Mouse (Mus musculus): Measurements from ENCODE around the gene Ncl.
"Not testable (repeated sequence)": the region's sequence is repeated elsewhere in the genome, so short reads cannot be mapped to it uniquely, and the experiment has no call there.

The Ncl gene

DNA sequence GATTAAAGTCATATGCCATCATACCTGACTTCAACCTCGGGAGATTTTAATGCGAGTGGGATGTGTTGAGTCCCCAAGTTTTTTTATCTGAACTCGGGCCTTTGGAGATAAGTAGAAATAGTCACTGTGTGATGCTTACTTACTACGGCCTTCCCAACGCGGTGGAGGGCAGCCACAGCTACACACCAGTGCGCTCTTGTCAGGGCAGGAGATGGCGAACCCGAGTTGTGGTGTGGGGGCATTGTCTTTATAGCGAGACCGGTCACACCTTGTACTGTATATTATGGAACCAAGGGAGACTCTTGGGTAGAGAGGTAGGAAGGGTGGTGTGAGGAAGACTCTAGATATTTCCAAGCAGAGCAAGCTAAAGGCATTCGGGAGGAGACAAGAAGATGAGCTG is 1.2 kb upstream of the Ncl start:
- no peak for DNase-seq (ENCODE audit: low spot score in 2 of 2)

GRCm38 (mm10) chr1:86359798-86360179 is 589 bp upstream of the Ncl start:
- peak in 1 of 2 experiments; percentile 32 for DNase-seq (ENCODE audit: low spot score in 2 of 2)

DNA sequence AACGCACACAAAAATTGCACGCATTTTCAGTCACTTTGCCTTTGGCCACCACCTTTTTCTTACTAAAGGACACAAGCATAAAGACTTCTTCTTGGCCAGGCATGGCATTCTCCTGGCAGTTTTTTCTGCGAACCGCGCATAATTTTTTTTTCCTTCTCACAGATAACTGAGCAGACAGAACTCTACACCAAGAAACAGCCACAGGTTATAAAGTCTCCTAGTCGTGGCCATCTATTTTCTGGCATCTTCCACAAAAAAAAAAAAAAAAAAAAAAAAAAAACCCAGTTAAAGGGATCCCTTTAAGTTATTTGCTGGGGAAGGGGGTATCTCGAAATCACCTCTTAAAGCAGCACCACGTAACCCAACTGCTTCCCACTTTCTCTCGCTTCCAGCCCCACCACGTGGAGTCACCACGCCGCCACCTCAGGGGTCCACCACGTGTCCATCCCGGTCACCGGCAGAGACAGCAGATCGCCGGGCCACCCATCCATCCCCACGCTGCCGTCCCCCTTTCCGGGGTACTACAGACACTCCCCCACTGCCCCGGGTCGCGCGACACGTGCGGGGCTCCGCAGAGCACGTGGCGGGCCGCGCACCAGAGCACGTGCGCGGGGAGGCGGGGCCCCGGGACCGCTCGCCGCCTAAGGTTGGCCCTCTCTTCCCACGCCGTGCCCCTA is 833 bp downstream of the Ncl start:
- no peak for DNase-seq (ENCODE audit: low spot score in 2 of 2)

DNA sequence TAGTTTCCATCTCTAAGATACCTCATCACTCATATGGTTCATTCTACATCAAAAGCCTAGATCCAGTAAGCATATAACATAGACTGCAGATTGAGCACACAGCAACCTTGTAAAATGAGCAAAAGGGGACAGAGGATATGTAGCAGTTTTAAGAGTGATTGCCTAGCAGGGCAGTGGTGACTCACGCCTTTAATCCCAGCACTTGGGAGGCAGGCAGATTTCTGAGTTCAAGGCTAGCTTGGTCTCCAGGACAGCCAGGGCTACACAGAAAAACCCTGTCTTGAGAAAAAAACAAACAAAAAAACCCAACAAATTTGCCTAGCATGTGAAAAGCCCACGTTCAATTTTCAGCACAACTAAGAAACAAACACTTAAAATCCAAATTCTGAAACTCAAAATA is 5.0 kb downstream of the Ncl start:
- no peak for DNase-seq (ENCODE audit: low spot score in 2 of 2)

DNA sequence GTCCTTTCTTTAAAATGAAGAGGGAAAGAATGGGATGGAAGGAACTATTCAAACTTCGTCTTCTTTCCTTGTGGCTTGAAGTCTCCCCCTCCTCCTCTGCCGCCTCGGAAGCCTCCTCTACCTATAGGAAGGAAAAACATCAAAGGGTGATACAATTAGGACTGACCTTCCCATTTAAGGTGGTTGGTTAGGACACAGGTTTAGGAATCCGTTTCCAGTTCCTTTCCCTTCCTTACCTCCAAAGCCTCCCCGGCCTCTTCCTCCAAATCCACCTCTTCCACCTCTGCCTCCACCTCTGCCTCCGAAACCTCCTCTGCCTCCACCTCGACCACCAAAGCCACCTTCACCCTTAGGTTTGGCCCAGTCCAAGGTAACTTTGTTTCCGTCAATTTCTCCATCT is 8.6 kb downstream of the Ncl start:
- no peak for DNase-seq (ENCODE audit: low spot score in 2 of 2)

DNA sequence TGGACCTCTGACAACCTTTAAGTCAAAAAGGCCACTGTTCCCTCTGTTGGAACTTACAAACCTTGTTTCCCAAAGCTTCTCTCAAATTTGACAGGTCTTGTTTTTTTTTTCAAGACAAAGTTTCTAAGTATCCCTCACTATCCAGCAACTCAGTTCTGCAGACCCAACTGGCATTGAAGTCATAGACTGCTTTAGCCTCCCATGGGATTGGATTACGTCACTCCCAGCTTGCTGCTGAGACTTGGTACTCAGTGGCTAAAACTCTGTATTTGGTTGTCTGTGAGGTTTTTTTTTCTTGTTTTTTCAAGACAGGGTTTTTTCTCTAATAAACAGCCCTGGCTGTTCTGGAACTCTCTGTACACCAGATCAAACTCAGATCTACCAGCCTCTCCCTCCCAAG is 9.5 kb downstream of the Ncl start:
- no peak for DNase-seq (ENCODE audit: low spot score in 2 of 2)

GRCm38 (mm10) chr1:86349201-86349600 is 10.0 kb downstream of the Ncl start:
- DNase-seq (ENCODE audit: low spot score in 2 of 2): no peak

DNA sequence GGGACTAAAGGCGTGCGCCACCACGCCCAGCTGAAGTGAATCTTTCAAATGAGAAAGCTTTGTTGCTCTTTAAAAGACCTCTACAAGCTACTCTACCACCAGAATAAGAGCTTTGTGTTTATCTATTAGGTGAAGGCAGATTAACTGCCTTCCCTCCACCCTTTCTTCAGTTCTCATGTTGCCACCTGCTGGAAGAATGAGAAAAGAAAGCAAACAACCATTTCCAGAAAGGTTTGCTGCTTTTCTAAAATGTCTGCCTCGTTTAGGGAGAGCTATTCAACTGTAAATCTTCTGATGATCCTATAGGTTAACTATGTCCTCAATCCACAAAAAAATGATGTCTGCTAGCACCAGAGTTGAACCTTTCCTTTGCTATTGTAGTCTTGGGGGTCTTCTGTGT is 10.4 kb downstream of the Ncl start:
- no peak for DNase-seq (ENCODE audit: low spot score in 2 of 2)

DNA sequence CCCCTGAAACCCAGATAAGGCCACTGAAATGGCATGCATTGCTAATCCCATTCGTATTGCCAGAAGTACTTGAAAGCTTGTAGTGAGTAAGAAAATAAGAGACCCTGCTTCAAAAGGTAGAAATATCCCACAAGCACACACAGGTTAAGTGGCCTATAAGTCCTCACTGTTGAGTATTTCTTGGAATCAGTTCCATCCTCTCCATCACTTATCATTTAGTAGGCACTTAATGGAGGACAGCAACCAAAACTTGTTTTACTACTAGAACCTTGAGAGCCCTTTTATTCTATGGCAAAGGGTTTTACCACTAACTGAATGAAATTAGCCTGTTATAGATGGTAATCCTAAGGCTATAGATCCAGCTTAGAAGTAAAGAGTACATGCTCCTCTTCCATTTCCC is 11.1 kb downstream of the Ncl start:
- no peak for DNase-seq (ENCODE audit: low spot score in 2 of 2)

DNA sequence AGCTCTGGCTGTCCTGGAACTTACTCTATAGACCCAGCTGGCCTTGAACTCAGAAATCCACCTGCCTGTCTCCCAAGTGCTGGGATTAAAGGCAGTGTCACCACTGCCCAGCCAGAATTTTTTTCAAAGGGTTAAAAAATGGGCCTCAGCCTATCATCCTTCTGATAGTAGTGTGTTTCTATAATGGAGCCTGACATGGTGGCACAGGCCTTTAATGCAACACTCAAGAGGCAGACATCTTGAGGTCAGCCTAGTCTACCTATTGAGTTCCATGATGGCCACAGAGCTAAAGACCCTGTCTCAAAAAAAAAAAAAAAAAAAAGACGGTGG is 11.5 kb downstream of the Ncl start:
- DNase-seq (ENCODE audit: low spot score in 2 of 2): no peak

- no peak for DNase-seq (ENCODE audit: low spot score in 2 of 2)
These were observed 12.1 kb downstream of the Ncl start for GRCm38 (mm10) chr1:86346851-86347715.

DNA sequence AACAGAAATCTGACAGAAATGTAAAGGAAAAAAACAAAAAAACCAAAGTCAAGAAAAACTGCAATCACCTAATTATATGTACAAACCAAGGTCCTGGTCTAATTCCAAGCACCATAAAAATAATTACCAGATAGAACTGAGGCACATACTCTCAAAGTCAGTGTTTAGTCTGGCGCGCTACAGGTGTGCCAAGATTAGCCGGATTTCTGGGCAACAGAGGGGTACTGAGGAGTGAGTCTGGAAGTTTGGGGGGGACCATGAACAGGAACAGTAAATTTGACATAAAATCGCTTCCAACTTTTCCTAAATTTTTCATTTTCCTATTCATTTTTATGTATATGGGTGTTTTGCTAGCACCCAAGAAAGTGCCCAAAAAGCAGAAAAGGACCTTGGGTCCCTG is 13.2 kb downstream of the Ncl start:
- no peak for DNase-seq (ENCODE audit: low spot score in 2 of 2)

- DNase-seq (ENCODE audit: low spot score in 2 of 2): no peak
These were observed 14.1 kb downstream of the Ncl start for GRCm38 (mm10) chr1:86345069-86345468.

DNA sequence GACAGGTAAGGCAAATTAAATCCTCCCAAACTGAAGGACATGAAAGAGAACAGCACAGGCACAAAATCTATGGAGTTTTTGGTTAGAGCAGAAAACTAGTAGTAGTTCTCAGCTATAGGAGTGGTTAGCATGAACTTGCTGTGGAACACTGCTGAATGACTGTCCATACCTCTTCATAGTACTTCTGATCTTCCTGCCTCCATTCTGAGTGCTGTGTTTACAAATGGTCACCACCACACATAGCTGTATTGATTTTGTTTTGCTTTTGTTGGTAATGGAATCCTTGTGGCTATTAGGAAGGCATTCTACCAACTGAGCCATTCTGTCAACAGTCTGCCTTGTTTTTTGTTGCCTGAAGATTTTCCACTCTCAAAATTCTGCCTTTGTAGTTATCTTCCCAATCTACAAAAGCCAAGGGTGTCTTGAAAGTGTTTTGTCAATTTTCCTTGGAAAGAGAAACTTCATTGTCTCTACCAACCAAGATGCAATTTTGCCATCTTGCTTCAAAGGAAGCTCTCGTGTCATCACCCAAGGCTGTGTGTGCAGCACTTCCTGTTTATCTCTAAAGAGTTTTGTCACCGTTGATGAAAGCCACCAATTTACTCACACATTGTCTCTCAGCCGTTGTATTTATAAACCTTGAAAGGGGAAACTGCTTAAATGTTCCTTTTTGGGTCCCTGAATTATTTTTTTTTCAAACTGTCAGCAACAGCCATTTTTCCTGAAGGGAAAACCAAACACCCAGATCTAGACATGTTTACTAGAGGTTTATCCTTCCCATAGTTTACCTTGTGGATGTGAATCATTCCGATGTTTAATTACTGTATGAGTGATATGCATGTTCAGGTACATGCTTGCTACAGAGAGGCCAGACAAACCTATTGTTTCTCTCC is 15.0 kb downstream of the Ncl start:
- DNase-seq (ENCODE audit: low spot score in 2 of 2): no peak

GRCm38 (mm10) chr1:86343087-86343645 is 16.0 kb downstream of the Ncl start:
- no peak for DNase-seq (ENCODE audit: low spot score in 2 of 2)

GRCm38 (mm10) chr1:86342371-86342770 is 16.8 kb downstream of the Ncl start:
- no peak for DNase-seq (ENCODE audit: low spot score in 2 of 2)

DNA sequence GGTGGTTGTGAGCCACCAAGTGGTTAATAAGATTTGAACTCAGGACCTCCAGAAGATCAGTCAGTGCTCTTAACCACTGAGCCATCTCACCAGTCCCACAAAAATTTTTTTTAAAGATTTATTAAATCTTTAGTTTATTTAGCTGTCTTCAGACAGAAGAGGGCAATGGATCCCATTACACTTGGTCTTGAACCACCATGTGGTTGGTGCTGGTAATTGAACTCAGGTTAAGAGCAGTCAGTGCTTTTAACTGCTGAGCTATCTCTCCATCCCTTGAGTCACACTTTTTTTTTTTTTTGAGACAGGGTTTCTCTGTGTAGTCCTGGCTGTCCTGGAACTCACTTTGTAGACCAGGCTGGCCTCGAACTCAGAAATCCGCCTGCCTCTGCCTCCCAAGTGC is 18.1 kb downstream of the Ncl start:
- DNase-seq (ENCODE audit: low spot score in 2 of 2): not testable (repeated sequence)

DNA sequence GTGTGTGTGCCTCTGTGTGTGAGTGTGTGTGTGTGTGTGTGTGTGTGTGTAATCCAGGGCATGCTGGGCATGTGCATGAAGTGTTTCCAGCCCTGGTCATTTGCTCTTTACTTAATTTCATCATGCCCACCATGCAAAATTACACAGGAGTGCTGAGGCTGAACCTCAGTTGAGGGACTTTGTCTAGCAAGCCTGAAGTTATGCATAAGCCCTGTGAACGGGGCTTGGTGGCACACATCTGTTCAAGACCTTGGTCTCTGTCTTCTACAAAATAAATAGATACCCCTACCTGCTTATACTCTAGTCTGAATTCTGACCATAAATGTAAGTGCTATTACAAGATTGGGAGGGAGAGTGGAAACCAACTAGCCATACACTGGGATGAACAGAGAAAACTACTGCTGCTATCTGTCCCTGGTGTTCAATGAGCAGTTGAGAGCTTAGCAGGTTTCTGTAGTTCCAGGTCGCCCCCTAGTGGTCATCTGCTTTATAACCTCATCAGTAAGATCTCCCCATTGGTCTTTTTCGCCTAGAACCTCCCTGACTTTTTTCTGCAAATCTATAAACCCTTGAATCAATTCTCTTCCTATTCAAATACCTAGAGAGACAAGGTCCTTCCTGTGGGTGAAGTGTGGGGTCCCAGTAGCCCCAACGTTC is 19.9 kb downstream of the Ncl start:
- DNase-seq (ENCODE audit: low spot score in 2 of 2): peak in 1 of 2 experiments; percentile 93

DNA sequence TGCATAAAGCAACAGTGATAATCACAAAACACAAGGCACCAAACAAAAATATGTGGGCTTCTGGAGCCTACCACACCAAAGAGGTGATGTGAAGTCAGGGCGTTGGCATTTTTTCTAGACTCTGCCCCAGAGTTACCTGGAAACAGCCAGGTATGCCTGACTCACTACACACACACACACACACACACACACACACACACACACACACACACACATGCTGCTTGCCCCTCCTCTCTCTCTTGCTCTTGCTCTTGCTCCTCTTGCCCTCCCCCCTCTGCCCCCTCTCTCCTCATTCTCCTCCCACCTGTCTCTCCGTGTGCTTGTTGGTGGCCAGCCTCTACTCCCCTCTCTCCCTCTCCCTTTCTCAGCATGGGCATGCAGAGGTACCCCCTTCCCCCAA is 22.9 kb downstream of the Ncl start:
- DNase-seq (ENCODE audit: low spot score in 2 of 2): no peak

DNA sequence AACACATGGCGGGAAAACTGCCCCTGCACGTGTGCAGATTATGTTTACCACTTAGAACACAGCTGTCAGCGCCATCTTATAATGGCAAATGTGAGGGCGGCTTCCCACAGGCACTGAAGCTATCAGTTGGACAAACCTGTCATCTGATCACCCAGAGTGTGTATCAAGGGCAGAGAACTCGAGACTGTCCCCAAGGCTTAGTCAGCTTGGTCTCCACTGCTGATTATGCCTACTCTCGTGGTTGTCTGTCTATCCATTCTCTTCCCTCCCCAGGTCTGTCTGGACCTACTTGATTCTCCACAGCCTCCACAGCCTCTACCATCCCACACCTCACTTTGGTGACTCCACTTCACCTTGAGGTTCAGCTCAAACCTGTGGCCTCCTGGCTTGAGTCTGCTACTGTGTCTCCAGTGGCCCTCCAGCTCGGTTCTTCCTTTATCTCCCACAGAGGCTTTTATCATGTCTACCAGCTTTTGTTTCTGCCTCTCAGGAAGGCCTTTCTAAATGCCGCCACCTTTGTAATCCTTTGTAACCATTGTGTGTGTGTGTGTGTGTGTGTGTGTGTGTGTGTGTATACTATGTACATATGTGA is 38.3 kb downstream of the Ncl start:
- no peak for DNase-seq (ENCODE audit: low spot score in 2 of 2)

GRCm38 (mm10) chr1:86313772-86314125 is 45.5 kb downstream of the Ncl start:
- no peak for DNase-seq (ENCODE audit: low spot score in 2 of 2)
